Mouse (Mus musculus): ENCODE results near the gene Coro2b. TPM values are rescaled to one million over a fixed set of nuclear protein-coding genes. Genes with fewer than 3 reads are reported as not detected.

Coro2b gene
- total RNA-seq, 1 experiment = 4.8 TPM

DNA sequence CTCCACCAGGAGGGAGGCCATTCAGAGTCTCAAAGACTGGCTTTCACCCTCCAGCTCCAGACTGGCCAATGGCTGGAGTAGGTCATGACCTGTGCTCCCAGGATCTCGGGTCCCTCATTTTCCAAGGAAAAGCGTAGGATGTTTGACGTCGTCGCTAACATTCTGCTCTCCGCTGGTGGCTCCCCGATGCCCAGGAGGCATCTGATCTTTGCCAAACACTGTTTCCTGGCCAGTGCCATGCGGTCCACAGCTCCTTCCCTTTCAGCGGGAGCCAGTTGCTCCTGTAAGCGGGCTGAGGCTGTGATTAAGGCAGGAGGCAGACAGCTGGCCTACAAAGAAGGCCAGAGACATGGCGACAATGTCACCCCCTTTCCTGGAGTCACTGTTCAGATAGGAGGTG is 4.0 kb downstream of the Coro2b start:
- no peak overlapping the region for H3K27ac ChIP-seq (ENCODE audit: insufficient read depth, low read depth, low read length, poor library complexity, severe bottlenecking)
- no peaks in the 10 kb centered on the region for H3K36me3 ChIP-seq (ENCODE audit: control insufficient read depth, insufficient read depth, low read length, poor library complexity, severe bottlenecking)

DNA sequence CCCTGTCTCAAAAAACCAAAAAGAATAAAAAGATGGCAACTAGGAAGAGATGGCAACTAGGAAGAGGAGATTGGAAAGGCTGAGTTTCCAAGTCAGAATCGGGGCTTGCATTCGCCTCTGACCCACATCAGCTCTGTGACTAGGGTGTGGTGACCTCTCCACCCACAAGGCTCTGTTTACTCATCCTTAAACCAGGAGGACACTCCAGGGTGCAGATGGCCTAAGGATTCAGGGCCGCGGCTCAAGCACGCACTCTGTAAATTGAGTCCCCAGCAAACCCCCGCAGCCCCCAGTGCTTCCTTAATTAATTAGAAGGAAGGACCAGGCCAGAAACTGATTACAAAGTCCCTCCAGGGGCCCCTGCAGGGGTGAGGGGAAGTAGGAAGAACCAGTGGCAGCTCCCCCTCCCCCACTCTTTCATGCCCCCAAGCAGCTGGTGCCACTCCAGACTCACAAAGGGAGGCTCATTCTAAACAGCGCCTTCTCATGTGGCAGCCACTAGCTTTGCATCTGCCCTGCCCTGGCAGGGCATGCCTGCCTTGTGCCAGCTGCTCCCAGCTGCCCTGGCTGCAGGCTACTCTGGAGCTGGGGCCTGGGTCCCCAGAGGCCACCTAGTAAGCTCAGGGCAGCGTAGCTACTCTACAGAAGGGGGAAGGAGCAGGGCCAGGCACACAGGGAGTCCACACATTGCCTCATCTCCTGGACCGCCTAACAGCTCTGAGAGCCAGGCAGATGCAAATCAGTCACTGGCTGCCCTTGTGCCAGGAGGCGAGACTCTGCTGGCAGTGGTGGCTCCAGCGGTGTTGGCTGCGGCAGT is 5.2 kb downstream of the Coro2b start:
- Histone ChIP-seq H3K4me1 (ENCODE audit: control insufficient read depth in 2 of 2, insufficient read depth in 2 of 2, low read length in 2 of 2, poor library complexity in 1 of 2) (peaks cover 6 to 41% of the 10 kb centered on the region in 2 experiments), H3K4me3 (ENCODE audit: insufficient read depth in 1 of 2, low read depth in 1 of 2, low read length in 2 of 2, poor library complexity in 1 of 2, severe bottlenecking in 1 of 2) (no peak overlapping the region; a peak in 1 of 4 replicates)

More for the DNA sequence above, 4.0 kb downstream of the Coro2b start:
- H3K4me1 ChIP-seq (ENCODE audit: control insufficient read depth in 2 of 2, insufficient read depth in 2 of 2, low read length in 2 of 2, poor library complexity in 1 of 2) = peaks cover 4 to 38% of the 10 kb centered on the region in 2 experiments
- in situ Hi-C loops (cut with MboI; ENCODE audit: low sequenced_read_pairs in 2 of 2, unreplicated experiment in 2 of 2) = no loop called here
- no peak overlapping the region for H3K9ac ChIP-seq (ENCODE audit: insufficient read depth, low read depth, low read length, poor library complexity, severe bottlenecking)
- DNase-seq (ENCODE audit: low read depth, low spot score) = no peak
- no peak for TF ChIP-seq ZNF384 (IDR thresholded peaks at IDR 0.05; ENCODE audit: low read depth, low read length)
- no peak for TF ChIP-seq HCFC1 (IDR thresholded peaks at IDR 0.05; ENCODE audit: borderline replicate concordance, insufficient read depth, low read length)
- no peak for TF ChIP-seq ZC3H11A (IDR thresholded peaks at IDR 0.05; ENCODE audit: borderline replicate concordance, low read depth, low read length)
- TF ChIP-seq CHD2 (IDR thresholded peaks at IDR 0.05; ENCODE audit: low read depth, low read length) = no peak
- no peak for TF ChIP-seq MAFK (IDR thresholded peaks at IDR 0.05; ENCODE audit: insufficient read depth, low read depth, low read length)
- H3K9me3 ChIP-seq (ENCODE audit: control insufficient read depth, insufficient read depth, low read depth, low read length) = no peaks in the 10 kb centered on the region
- H3K4me3 ChIP-seq (ENCODE audit: insufficient read depth in 1 of 2, low read depth in 1 of 2, low read length in 2 of 2, poor library complexity in 1 of 2, severe bottlenecking in 1 of 2) = no peak overlapping the region; a peak in 1 of 4 replicates

DNA sequence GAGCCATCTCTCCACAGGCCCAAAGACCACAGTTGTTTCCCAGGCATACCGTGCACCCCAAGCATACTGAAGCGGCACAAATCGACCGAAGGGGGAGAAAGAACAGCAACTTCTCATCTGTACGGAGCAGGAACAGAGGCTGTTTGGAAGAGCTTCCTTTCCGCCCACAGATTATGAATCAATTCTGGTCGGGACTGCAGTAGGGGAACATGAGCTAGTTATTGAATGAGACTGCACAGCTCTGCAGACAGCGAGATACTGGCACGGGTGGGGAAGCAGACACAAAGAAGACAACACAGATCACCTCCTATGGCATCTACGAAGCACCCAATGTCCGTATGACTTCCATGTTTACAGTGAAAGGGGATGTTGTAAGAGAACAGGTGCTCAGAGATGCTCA is 8.3 kb downstream of the Coro2b start:
- H3K27ac ChIP-seq (ENCODE audit: insufficient read depth, low read depth, low read length, poor library complexity, severe bottlenecking) = no peak overlapping the region
- no peaks in the 10 kb centered on the region for H3K9me3 ChIP-seq (ENCODE audit: control insufficient read depth, insufficient read depth, low read depth, low read length)
- no peak overlapping the region for H3K9ac ChIP-seq (ENCODE audit: insufficient read depth, low read depth, low read length, poor library complexity, severe bottlenecking)
- H3K36me3 ChIP-seq (ENCODE audit: control insufficient read depth, insufficient read depth, low read length, poor library complexity, severe bottlenecking) = no peaks in the 10 kb centered on the region
- TF ChIP-seq ZNF384 (IDR thresholded peaks at IDR 0.05; ENCODE audit: low read depth, low read length) = no peak
- peaks cover 3 to 55% of the 10 kb centered on the region in 2 experiments for H3K4me1 ChIP-seq (ENCODE audit: control insufficient read depth in 2 of 2, insufficient read depth in 2 of 2, low read length in 2 of 2, poor library complexity in 1 of 2)
- in situ Hi-C loops (cut with MboI; ENCODE audit: low sequenced_read_pairs in 2 of 2, unreplicated experiment in 2 of 2) = no loop called here
- H3K4me3 ChIP-seq (ENCODE audit: insufficient read depth in 1 of 2, low read depth in 1 of 2, low read length in 2 of 2, poor library complexity in 1 of 2, severe bottlenecking in 1 of 2) = no peak overlapping the region
- DNase-seq (ENCODE audit: low read depth, low spot score) = no peak

More for the DNA sequence above, 5.2 kb downstream of the Coro2b start:
- Histone ChIP-seq H3K9ac (ENCODE audit: insufficient read depth, low read depth, low read length, poor library complexity, severe bottlenecking) (no peak overlapping the region), H3K36me3 (ENCODE audit: control insufficient read depth, insufficient read depth, low read length, poor library complexity, severe bottlenecking) (no peaks in the 10 kb centered on the region), H3K9me3 (ENCODE audit: control insufficient read depth, insufficient read depth, low read depth, low read length) (no peaks in the 10 kb centered on the region), H3K27ac (ENCODE audit: insufficient read depth, low read depth, low read length, poor library complexity, severe bottlenecking) (no peak overlapping the region)
- no peak for DNase-seq (ENCODE audit: low read depth, low spot score)
- no peak for TF ChIP-seq CHD2 (IDR thresholded peaks at IDR 0.05; ENCODE audit: low read depth, low read length)
- TF ChIP-seq HCFC1 (IDR thresholded peaks at IDR 0.05; ENCODE audit: borderline replicate concordance, insufficient read depth, low read length) = no peak
- in situ Hi-C loops (cut with MboI; ENCODE audit: low sequenced_read_pairs in 2 of 2, unreplicated experiment in 2 of 2) = no loop called here

DNA sequence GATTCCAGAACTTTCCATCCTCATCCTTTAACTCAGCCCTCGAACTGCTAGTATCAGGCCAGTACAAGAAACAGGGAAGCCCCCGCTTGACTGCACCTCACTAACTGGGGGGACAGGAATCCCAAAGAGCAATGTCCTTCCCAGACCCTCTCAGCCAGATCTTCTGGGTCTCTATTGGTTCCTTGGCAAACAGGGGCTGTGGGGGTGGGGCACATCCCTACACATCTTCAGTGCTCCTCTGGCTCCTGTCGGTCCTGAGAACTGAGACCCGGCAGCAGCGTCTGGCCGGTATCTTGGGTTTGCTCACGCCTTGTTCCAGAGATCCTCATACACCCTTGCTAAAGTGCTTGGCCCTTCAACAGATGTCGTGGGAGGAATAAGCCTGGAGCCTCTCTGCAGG is 10.0 kb downstream of the Coro2b start:
- H3K4me1 ChIP-seq (ENCODE audit: control insufficient read depth in 2 of 2, insufficient read depth in 2 of 2, low read length in 2 of 2, poor library complexity in 1 of 2) = peaks cover 3 to 55% of the 10 kb centered on the region in 2 experiments
- in situ Hi-C loops (cut with MboI; ENCODE audit: low sequenced_read_pairs in 2 of 2, unreplicated experiment in 2 of 2) = no loop called here
- H3K9me3 ChIP-seq (ENCODE audit: control insufficient read depth, insufficient read depth, low read depth, low read length) = no peaks in the 10 kb centered on the region
- no peak overlapping the region for H3K4me3 ChIP-seq (ENCODE audit: insufficient read depth in 1 of 2, low read depth in 1 of 2, low read length in 2 of 2, poor library complexity in 1 of 2, severe bottlenecking in 1 of 2)
- H3K9ac ChIP-seq (ENCODE audit: insufficient read depth, low read depth, low read length, poor library complexity, severe bottlenecking) = no peak overlapping the region
- no peak for DNase-seq (ENCODE audit: low read depth, low spot score)
- no peak overlapping the region for H3K27ac ChIP-seq (ENCODE audit: insufficient read depth, low read depth, low read length, poor library complexity, severe bottlenecking)
- TF ChIP-seq CHD2 (IDR thresholded peaks at IDR 0.05; ENCODE audit: low read depth, low read length) (no peak), ZC3H11A (IDR thresholded peaks at IDR 0.05; ENCODE audit: borderline replicate concordance, low read depth, low read length) (no peak), HCFC1 (IDR thresholded peaks at IDR 0.05; ENCODE audit: borderline replicate concordance, insufficient read depth, low read length) (no peak), MAFK (IDR thresholded peaks at IDR 0.05; ENCODE audit: insufficient read depth, low read depth, low read length) (no peak), ZNF384 (IDR thresholded peaks at IDR 0.05; ENCODE audit: low read depth, low read length) (no peak)
- H3K36me3 ChIP-seq (ENCODE audit: control insufficient read depth, insufficient read depth, low read length, poor library complexity, severe bottlenecking) = no peaks in the 10 kb centered on the region

DNA sequence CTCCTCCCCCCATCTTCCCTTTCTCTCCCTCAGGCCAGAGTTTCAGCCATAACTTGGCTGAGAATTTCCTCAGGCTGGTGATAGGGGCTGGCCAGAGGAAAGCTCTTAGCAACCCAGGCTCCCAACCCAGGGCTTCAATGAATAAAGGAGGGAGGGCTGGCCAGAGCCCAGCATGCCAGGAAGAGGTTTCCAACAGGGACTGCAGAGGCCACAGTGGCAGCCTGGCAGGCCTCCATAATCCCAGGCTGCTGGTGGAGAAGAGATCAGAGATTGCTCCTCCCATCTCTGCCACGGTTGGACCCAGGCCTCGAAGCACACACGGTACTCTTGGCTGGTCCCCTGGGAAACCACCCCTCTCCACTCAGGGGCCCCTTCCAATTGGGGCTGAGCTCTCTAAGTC is 10.4 kb downstream of the Coro2b start:
- no peaks in the 10 kb centered on the region for H3K9me3 ChIP-seq (ENCODE audit: control insufficient read depth, insufficient read depth, low read depth, low read length)
- no peak overlapping the region for H3K4me3 ChIP-seq (ENCODE audit: insufficient read depth in 1 of 2, low read depth in 1 of 2, low read length in 2 of 2, poor library complexity in 1 of 2, severe bottlenecking in 1 of 2)
- in situ Hi-C loops (cut with MboI; ENCODE audit: low sequenced_read_pairs in 2 of 2, unreplicated experiment in 2 of 2) = no loop called here
- H3K9ac ChIP-seq (ENCODE audit: insufficient read depth, low read depth, low read length, poor library complexity, severe bottlenecking) = no peak overlapping the region
- H3K4me1 ChIP-seq (ENCODE audit: control insufficient read depth in 2 of 2, insufficient read depth in 2 of 2, low read length in 2 of 2, poor library complexity in 1 of 2) = peaks cover 3 to 56% of the 10 kb centered on the region in 2 experiments
- H3K36me3 ChIP-seq (ENCODE audit: control insufficient read depth, insufficient read depth, low read length, poor library complexity, severe bottlenecking) = no peaks in the 10 kb centered on the region
- DNase-seq (ENCODE audit: low read depth, low spot score) = no peak
- H3K27ac ChIP-seq (ENCODE audit: insufficient read depth, low read depth, low read length, poor library complexity, severe bottlenecking) = no peak overlapping the region
- no peak for TF ChIP-seq CHD2 (IDR thresholded peaks at IDR 0.05; ENCODE audit: low read depth, low read length)
- TF ChIP-seq HCFC1 (IDR thresholded peaks at IDR 0.05; ENCODE audit: borderline replicate concordance, insufficient read depth, low read length) = no peak
- TF ChIP-seq ZC3H11A (IDR thresholded peaks at IDR 0.05; ENCODE audit: borderline replicate concordance, low read depth, low read length) = no peak
- no peak for TF ChIP-seq MAFK (IDR thresholded peaks at IDR 0.05; ENCODE audit: insufficient read depth, low read depth, low read length)
- no peak for TF ChIP-seq ZNF384 (IDR thresholded peaks at IDR 0.05; ENCODE audit: low read depth, low read length)

Data from ES-E14 (cell line).